Mouse (Mus musculus) cerebellum, adult 2 months (tissue): ENCODE results near the gene Gen1.

Experiments
- CTCF ChIP-seq: fragments of 200-500 bp; IDR thresholded peaks from 2 replicates; pipeline ENCODE4 v1.5.1; 2011; ENCODE audit warnings: low read depth, mild to moderate bottlenecking, control low read depth, low read length, moderate library complexity, borderline replicate concordance; ENCODE audit not compliant: insufficient read depth
- POLR2A ChIP-seq: fragments of 200-500 bp; IDR thresholded peaks from 2 replicates; pipeline ENCODE4 v1.6.1; 2011; ENCODE audit warnings: low read length, control low read depth, borderline replicate concordance; ENCODE audit not compliant: insufficient read depth

DNA sequence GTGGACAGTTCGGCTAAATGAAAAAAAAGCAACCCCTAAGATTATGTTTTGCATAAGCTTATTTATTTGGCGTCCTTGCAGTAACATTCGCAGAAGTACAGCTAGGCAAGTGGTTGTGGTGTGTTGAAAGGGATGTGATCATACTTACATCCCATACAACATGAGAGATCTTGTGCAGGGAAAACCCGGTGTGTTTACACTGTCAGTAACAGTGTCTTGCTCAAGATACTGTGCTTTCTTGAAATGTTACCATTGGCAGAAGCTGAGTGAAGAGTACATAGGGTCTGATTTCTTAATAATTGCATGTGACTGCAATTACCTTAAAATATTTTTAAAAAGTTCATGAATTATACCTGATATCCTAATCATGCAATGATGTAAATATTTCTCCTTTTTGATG lies 7.0 kb upstream of the Gen1 start:
- TF ChIP-seq CTCF (no peak), POLR2A (no peak)
